Mouse (Mus musculus) E14TG2a.4 (cell line): ENCODE measurements around the gene Anks1b.

Experiments
- H3K27me3 ChIP-seq: 2 replicates; pipeline ENCODE4 v1.6.1; 2014; ENCODE audit warnings: low read length, control low read depth; ENCODE audit not compliant: insufficient read depth
- H3K36me3 ChIP-seq: 2 replicates; pipeline ENCODE4 v1.6.1; 2014; ENCODE audit warnings: low read length, control low read depth; ENCODE audit not compliant: insufficient read depth
- H3K4me1 ChIP-seq: replicated peaks from 2 replicates; pipeline ENCODE4 v1.6.1; 2014; ENCODE audit warnings: low read depth, low read length, control low read depth
- H3K4me3 ChIP-seq: replicated peaks from 2 replicates; pipeline ENCODE4 v1.5.1; 2014; ENCODE audit warnings: mild to moderate bottlenecking, low read length
- H3K9me3 ChIP-seq: 2 replicates; pipeline ENCODE4 v1.6.1; 2014; ENCODE audit warnings: low read length, control low read depth
- CTCF ChIP-seq: conservative IDR thresholded peaks from 2 replicates; pipeline ENCODE4 v1.5.1; 2014; ENCODE audit warnings: low read length
- NANOG ChIP-seq: IDR thresholded peaks from 2 replicates; pipeline ENCODE4 v1.6.1; 2014; ENCODE audit warnings: borderline replicate concordance, low read length, mixed read lengths
- POU5F1 ChIP-seq: IDR thresholded peaks from 2 replicates; pipeline ENCODE4 v1.6.1; 2014; ENCODE audit warnings: low read length, borderline replicate concordance

The Anks1b gene

GRCm38 (mm10) chr10:90813326-90813725 lies 940.0 kb downstream of the Anks1b start:
- Histone ChIP-seq H3K4me3 (no peak overlapping the region), H3K9me3 (no peaks in the 10 kb centered on the region), H3K27me3 (peaks cover 58% of the 10 kb centered on the region), H3K36me3 (no peaks in the 10 kb centered on the region), H3K4me1 (peaks cover 15% of the 10 kb centered on the region)
- TF ChIP-seq CTCF (no peak), POU5F1 (no peak), NANOG (no peak)

- no peak for TF ChIP-seq CTCF
- TF ChIP-seq POU5F1: no peak
- TF ChIP-seq NANOG: no peak
Measured at GRCm38 (mm10) chr10:90814412-90814811, 941.1 kb downstream of the Anks1b start.

GRCm38 (mm10) chr10:90818246-90818937 lies 945.1 kb downstream of the Anks1b start:
- H3K36me3 ChIP-seq: no peaks in the 10 kb centered on the region
- H3K9me3 ChIP-seq: no peaks in the 10 kb centered on the region
- TF ChIP-seq POU5F1: no peak
- no peak for TF ChIP-seq CTCF
- no peak for TF ChIP-seq NANOG

More at GRCm38 (mm10) chr10:90814412-90814811, 941.1 kb downstream of the Anks1b start:
- H3K27me3 ChIP-seq: peaks cover 53% of the 10 kb centered on the region
- no peaks in the 10 kb centered on the region for H3K36me3 ChIP-seq
- peaks cover 14% of the 10 kb centered on the region for H3K4me1 ChIP-seq
- no peaks in the 10 kb centered on the region for H3K9me3 ChIP-seq
- no peak overlapping the region for H3K4me3 ChIP-seq

GRCm38 (mm10) chr10:90823438-90823837 lies 950.1 kb downstream of the Anks1b start:
- Histone ChIP-seq H3K4me1 (peaks cover under 1% of the 10 kb centered on the region; the same call in 1 of the 2 replicates), H3K27me3 (peaks cover 61% of the 10 kb centered on the region), H3K4me3 (no peak overlapping the region), H3K9me3 (no peaks in the 10 kb centered on the region), H3K36me3 (no peaks in the 10 kb centered on the region)
- TF ChIP-seq POU5F1 (no peak), CTCF (no peak), NANOG (no peak)

More at GRCm38 (mm10) chr10:90818246-90818937, 945.1 kb downstream of the Anks1b start:
- H3K4me3 ChIP-seq: no peak overlapping the region
- no peaks in the 10 kb centered on the region for H3K4me1 ChIP-seq
- peaks cover 60% of the 10 kb centered on the region for H3K27me3 ChIP-seq

- H3K4me3 ChIP-seq: no peak overlapping the region
- TF ChIP-seq CTCF: no peak
- TF ChIP-seq POU5F1: no peak
- no peak for TF ChIP-seq NANOG
- H3K36me3 ChIP-seq: no peaks in the 10 kb centered on the region
- H3K4me1 ChIP-seq: peaks cover 3% of the 10 kb centered on the region; the same call in 1 of the 2 replicates
- no peaks in the 10 kb centered on the region for H3K9me3 ChIP-seq
- peaks cover 62% of the 10 kb centered on the region for H3K27me3 ChIP-seq
Measured at GRCm38 (mm10) chr10:90824692-90825091, 951.4 kb downstream of the Anks1b start.

- H3K36me3 ChIP-seq: no peaks in the 10 kb centered on the region
- no peaks in the 10 kb centered on the region for H3K9me3 ChIP-seq
- peaks cover 67% of the 10 kb centered on the region for H3K27me3 ChIP-seq
- peaks cover 17% of the 10 kb centered on the region for H3K4me1 ChIP-seq
- H3K4me3 ChIP-seq: no peak overlapping the region
- no peak for TF ChIP-seq POU5F1
- TF ChIP-seq CTCF: no peak
- no peak for TF ChIP-seq NANOG
Measured at GRCm38 (mm10) chr10:90826939-90827338, 953.6 kb downstream of the Anks1b start.

- peaks cover 74% of the 10 kb centered on the region for H3K27me3 ChIP-seq
- no peaks in the 10 kb centered on the region for H3K9me3 ChIP-seq
- peaks cover 17% of the 10 kb centered on the region for H3K4me1 ChIP-seq
- H3K4me3 ChIP-seq: peak overlapping the region; percentile 84
- no peak for TF ChIP-seq NANOG
- TF ChIP-seq POU5F1: no peak
- TF ChIP-seq CTCF: no peak
- H3K36me3 ChIP-seq: no peaks in the 10 kb centered on the region
Measured at GRCm38 (mm10) chr10:90828581-90829393, 955.5 kb downstream of the Anks1b start.
